Mouse (Mus musculus) cortical plate, adult 2 months (tissue): ENCODE data around the gene Zfp239. TPM values are rescaled to one million over a fixed set of nuclear protein-coding genes. Genes with fewer than 3 reads are reported as not detected.

ENCODE experiments used
- H3K27ac ChIP-seq: fragments of 200-500 bp; 2 replicates; pipeline ENCODE4 v1.5.1; 2012; ENCODE audit warnings: low read length, control low read depth, inconsistent platforms; ENCODE audit not compliant: insufficient read depth
- H3K4me1 ChIP-seq: fragments of 200-500 bp; 2 replicates; pipeline ENCODE4 v1.6.1; 2011; ENCODE audit warnings: low read length; ENCODE audit not compliant: control insufficient read depth, insufficient read depth
- H3K4me3 ChIP-seq: fragments of 200-500 bp; 2 replicates; pipeline ENCODE4 v1.5.1; 2011; ENCODE audit warnings: mild to moderate bottlenecking, low read length, control low read depth; ENCODE audit not compliant: insufficient read depth
- CTCF ChIP-seq: fragments of 200-500 bp; IDR thresholded peaks from 2 replicates; pipeline ENCODE4 v1.5.1; 2011; ENCODE audit warnings: mild to moderate bottlenecking, control low read depth, low read length; ENCODE audit not compliant: insufficient read depth; ENCODE audit errors: extremely low read depth
- POLR2A ChIP-seq: fragments of 200-500 bp; IDR thresholded peaks from 2 replicates; pipeline ENCODE4 v1.6.1; 2011; ENCODE audit warnings: mild to moderate bottlenecking, low read length, control low read depth; ENCODE audit not compliant: insufficient read depth; ENCODE audit errors: extremely low read depth
- polyA plus RNA-seq: library from polyadenylated mRNA; depleted of rRNA; stranded (reverse); fragments of >200 nt; gene quantifications from 2 replicates; pipeline ENCODE4 v1.2.3, GENCODE M21; 2012; rRNA removed

Gene Zfp239
- polyA plus RNA-seq, 1 experiment = 34.5 TPM

DNA sequence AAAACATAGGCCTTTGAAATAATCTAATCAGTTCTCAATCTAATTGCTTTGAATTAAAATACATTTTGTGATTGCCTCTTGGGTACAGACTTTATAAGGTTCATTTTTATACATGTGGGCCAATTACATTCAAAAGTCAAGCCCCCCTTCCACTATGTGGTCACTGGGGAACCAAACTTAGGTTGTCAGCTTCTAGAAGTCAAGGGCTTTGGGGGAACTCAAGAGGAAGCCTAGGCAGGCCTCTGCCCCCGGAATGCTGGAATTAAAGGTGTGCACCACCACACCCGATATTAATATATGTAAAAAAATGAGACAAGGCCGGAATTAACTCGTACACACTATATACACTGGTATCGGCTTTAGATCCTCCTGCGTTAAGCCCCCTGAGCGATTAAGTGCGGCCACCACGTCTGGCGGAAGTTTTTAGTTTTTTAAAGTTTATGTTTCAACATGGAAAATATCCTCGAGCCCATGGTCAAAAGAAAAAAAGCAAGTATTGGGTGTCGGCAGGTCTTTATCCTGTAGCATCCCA lies 54.4 kb downstream of the Zfp239 start:
- Histone ChIP-seq H3K4me3 (peak overlapping the region; percentile 84), H3K27ac (no peak overlapping the region)
- no peak for TF ChIP-seq POLR2A
- no peak for TF ChIP-seq CTCF

DNA sequence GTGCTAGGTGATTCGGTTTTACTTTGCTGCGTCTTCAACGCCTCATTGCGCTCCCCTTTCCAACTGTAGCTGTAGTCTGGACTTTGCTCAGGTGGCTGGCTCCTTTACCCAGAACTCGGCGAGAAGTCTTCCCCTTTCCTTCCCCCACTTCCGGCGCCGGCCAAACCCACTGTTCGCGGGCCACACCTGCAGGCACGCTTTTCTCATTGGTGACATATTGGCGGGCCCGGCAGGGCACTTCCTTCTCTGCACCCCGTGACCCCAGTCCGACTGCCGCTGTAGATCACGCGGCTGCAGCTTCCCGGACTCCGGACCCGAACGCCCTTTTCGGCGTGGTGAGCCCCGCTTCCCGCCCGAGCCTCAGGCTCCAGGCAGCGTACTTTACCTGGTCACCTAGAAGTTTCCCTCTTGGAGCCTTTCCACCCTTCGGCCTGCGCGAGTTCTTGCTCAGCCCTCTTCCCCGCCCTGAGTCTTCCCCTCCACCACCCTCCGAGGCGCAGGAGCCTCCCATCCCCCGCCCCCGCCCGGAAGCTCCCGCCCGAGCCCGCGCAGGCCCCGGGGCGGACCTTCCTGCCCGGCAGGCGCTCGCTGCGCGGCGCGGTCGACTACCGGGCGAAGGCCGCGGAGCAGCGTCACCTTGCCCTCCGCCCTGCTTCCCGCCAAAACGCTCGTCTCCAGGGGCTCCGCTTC lies 55.0 kb downstream of the Zfp239 start:
- no peak for TF ChIP-seq CTCF
- TF ChIP-seq POLR2A = no peak
- H3K4me3 ChIP-seq = peak overlapping the region; percentile 84
- peak overlapping the region; percentile 88 for H3K27ac ChIP-seq
- H3K4me1 ChIP-seq = no peaks in the 10 kb centered on the region; the same call in 1 of the 2 replicates

More for the DNA sequence above, 54.4 kb downstream of the Zfp239 start:
- H3K4me1 ChIP-seq = no peaks in the 10 kb centered on the region; the same call in 1 of the 2 replicates

DNA sequence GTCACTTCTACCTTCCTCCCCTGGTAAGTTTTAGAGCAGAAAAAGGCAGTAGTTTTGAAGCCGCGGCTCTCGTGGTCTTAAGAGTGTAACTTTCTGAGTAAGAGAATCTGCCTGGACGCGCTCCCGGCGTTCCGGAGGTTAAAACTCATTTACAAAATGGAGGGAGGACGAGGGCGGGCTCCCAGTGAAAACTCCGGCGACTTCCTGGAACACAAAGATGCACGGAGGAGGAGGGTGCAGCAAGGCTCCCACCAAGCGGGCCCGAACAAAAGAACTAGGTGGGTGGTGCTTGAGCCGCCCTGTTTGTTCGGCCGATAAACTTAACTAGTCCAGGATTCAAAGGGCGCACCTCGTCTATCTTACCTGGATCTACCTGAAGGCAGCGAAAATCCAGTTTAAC lies 55.7 kb downstream of the Zfp239 start:
- peak overlapping the region; percentile 84 for H3K4me3 ChIP-seq
- no peaks in the 10 kb centered on the region; the same call in 1 of the 2 replicates for H3K4me1 ChIP-seq
- peak overlapping the region; percentile 23 for H3K27ac ChIP-seq
- no peak for TF ChIP-seq CTCF
- no peak for TF ChIP-seq POLR2A

DNA sequence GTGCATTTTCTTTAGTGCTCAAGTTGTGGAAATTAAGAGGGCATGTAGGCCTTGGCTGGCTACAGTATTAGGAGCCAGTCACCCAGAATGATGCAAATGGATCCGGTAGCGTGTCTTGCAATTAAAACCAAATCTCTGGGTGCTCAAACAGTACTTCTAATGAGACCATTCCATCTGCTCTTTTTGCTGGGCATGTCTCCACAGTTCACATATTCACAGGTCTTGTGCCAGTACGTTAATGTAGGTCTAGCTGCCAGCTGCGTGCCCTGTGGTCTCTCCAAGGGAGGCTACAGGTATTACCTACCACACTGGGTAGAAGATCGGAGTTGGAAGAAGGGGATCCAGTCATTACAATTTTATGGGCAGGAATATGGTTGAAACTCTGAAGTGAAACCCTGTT lies 56.1 kb downstream of the Zfp239 start:
- no peak for TF ChIP-seq POLR2A
- TF ChIP-seq CTCF = no peak
- Histone ChIP-seq H3K4me1 (no peaks in the 10 kb centered on the region; the same call in 1 of the 2 replicates), H3K4me3 (peak overlapping the region; percentile 84), H3K27ac (no peak overlapping the region)

DNA sequence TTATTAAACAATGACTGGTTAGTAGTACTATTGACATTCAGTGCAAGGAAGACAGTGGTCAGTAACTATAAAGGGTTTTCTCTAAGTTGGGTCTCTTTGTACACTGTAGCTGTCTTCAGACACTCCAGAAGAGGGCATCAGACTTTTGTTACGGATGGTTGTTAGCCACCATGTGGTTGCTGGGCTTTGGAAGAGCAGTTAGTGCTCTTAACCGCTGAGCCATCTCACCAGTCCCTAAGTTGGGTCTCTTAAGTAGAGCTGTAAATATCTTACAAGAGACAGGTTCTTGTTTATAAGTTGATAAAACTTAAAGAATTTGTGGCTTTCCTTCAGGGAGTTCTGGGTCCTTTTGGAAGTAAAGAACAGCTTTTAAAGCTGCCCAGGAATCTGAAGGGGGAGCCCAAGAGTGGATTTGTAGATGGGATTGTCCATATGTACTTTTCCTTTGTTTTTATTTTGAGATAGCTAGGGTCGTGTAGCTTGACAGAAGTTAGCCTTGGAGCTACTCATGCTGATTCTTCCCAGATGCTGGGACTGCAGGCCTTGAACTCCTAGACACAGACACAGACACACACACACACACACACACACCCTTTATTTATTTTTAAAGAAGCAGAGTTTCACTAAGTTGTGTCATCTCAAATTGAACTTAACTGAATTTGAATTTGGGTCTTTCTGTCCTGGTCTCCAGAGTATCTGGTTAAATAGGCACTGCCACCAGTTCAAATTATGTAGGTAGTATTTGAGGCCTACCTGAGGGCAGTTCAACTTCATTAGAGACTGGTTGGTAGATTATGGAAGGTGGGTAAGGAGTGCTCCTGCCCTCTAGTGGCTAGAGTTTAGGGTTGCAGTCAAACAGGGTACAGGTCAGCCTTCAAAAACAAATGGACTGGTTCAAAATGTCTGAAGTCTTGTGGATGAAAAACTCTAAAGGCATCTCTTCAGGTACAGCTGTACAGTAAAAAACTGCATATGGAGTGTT lies 59.0 kb downstream of the Zfp239 start:
- no peak overlapping the region for H3K4me3 ChIP-seq
- H3K27ac ChIP-seq = no peak overlapping the region
- TF ChIP-seq POLR2A (no peak), CTCF (peak; percentile 71)

DNA sequence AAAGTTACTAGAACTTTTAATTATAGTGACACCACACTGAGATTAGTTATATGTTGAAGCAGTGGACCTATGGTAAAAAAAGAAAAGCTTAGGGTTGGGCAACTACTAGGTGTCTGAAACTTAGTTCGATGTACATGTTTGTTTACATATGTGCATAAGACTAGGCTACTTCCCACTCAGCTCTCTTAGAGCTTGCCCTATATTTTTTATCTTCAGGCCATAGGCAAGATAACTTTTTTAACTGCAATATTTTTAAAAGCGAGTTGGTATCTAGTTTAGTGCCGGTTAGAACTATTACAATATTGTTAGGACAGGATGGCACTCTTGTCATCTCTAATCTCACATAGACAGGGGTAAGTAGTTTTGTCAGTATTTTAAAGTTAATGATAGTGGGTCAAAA lies 60.1 kb downstream of the Zfp239 start:
- TF ChIP-seq POLR2A (no peak), CTCF (no peak)
- Histone ChIP-seq H3K4me1 (no peaks in the 10 kb centered on the region; the same call in 1 of the 2 replicates), H3K27ac (no peak overlapping the region), H3K4me3 (no peak overlapping the region)

More for the DNA sequence above, 59.0 kb downstream of the Zfp239 start:
- H3K4me1 ChIP-seq = no peaks in the 10 kb centered on the region; the same call in 1 of the 2 replicates

Other genes starting within 250 kb of the Zfp239 start
- 66.7 and 74.5 TPM in 2 replicates for gene Zfp637, start 20.9 kb upstream of the Zfp239 start, polyA plus RNA-seq
- gene Hnrnpf, start 38.2 kb downstream of the Zfp239 start, polyA plus RNA-seq = 101 and 111 TPM in 2 replicates
- 0.17 TPM in 1 of 2 replicates, not detected in the other for gene Fxyd4, start 75.6 kb downstream of the Zfp239 start, polyA plus RNA-seq
- gene Rasgef1a, start 149.3 kb downstream of the Zfp239 start, polyA plus RNA-seq = 160 and 164 TPM in 2 replicates